Mouse (Mus musculus): ENCODE data around the gene Col4a1. TPM values are rescaled to one million over a fixed set of nuclear protein-coding genes. Genes with fewer than 3 reads are reported as not detected.

The Col4a1 gene
- polyA plus RNA-seq, 1 experiment, result 14.8 TPM

DNA sequence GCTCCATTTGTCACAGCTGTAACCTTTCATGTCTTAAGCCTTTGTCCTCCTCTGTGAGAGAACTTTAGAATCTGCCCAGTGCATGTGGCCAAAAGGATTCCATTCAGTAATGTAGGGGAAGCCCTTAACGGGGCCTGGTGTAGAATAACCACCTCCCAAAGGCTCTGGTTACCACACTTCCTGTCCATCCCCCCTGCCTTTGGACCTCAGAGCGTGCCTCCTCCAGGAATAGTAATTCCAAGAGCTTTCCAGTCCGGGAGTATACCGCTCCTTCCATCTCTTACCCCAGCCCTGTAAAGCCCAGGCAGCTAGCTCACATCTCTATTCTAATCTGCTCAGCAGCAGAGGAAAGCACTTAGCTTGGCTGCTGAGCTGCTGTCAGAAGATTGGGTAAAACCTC, 14.7 kb upstream of the Col4a1 start:
- Histone ChIP-seq H3K27ac (ENCODE audit: insufficient read depth, low read length) (no peak overlapping the region), H3K4me3 (replicated peaks; ENCODE audit: insufficient read depth, low read depth, low read length) (no peak overlapping the region), H3K27me3 (ENCODE audit: control insufficient read depth, insufficient read depth, low read length) (no peaks in the 10 kb centered on the region), H3K4me1 (ENCODE audit: control insufficient read depth, insufficient read depth, low read length) (no peaks in the 10 kb centered on the region)
- WGBS, result 78% methylated on average over 4 of the region's 4 CpGs
- TF ChIP-seq POLR2A (IDR thresholded peaks at IDR 0.05; ENCODE audit: borderline replicate concordance, insufficient read depth, low read length), result no peak
- TF ChIP-seq CTCF (IDR thresholded peaks at IDR 0.05; ENCODE audit: borderline replicate concordance, insufficient read depth, low read depth, low read length), result no peak
- DNase-seq, result no peak

DNA sequence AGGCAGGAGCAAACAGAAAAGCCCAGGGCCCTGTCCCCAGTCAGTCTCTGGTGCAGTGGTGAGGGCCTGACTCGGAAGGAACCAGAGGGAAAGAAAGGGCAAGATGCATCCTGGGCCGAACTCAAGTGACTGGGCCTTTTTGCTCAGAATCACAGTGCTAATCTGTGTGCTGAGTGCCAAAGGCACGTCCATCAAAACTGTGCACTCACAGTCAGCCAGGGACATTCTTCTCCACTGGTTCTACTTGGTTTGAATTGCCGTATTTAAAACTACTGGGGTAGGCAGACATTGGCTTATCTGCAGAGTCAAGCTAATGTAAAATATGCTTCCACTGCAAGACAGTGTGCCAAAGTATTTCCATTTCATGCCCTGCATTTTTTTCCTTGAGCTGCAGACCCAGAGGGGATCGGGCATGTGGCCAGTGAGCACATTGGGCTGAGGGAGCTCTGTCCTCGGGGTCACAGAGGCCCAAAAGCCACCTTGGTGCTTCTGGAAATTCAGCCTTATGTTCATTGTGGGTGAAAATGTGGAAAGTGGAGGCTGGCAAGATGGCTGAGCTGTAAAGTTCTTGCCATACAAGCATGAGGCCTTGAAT, 12.3 kb upstream of the Col4a1 start:
- H3K27me3 ChIP-seq (ENCODE audit: control insufficient read depth, insufficient read depth, low read length), result no peaks in the 10 kb centered on the region
- WGBS, result 42% methylated on average over 6 of the region's 6 CpGs
- TF ChIP-seq CTCF (IDR thresholded peaks at IDR 0.05; ENCODE audit: borderline replicate concordance, insufficient read depth, low read depth, low read length) (no peak), POLR2A (IDR thresholded peaks at IDR 0.05; ENCODE audit: borderline replicate concordance, insufficient read depth, low read length) (no peak)
- no peak overlapping the region for H3K27ac ChIP-seq (ENCODE audit: insufficient read depth, low read length)
- H3K4me3 ChIP-seq (replicated peaks; ENCODE audit: insufficient read depth, low read depth, low read length), result no peak overlapping the region
- DNase-seq, result no peak
- H3K4me1 ChIP-seq (ENCODE audit: control insufficient read depth, insufficient read depth, low read length), result no peaks in the 10 kb centered on the region

DNA sequence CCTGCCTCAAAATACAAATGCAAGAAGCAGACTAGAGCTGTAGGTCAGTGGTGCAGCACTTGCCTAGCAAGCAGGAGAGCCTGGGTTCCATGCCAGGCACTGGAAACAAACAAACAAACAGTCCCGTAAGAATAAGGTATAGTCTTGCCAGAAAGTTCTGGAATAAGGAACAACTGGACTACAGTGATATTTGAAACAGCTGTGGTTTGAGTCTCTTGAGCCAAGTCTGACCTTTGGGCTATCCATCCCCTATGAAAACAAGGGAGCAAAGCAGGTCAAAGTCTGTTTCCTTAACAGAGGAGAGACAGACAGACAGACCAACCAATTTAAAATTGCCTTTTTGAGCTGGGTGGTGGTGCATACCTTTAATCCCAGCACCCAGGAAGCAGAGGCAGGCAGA, 11.1 kb upstream of the Col4a1 start:
- H3K4me1 ChIP-seq (ENCODE audit: control insufficient read depth, insufficient read depth, low read length), result no peaks in the 10 kb centered on the region
- H3K4me3 ChIP-seq (replicated peaks; ENCODE audit: insufficient read depth, low read depth, low read length), result no peak overlapping the region
- TF ChIP-seq POLR2A (IDR thresholded peaks at IDR 0.05; ENCODE audit: borderline replicate concordance, insufficient read depth, low read length), result no peak
- TF ChIP-seq CTCF (IDR thresholded peaks at IDR 0.05; ENCODE audit: borderline replicate concordance, insufficient read depth, low read depth, low read length), result no peak
- no peak for DNase-seq
- WGBS, result 92% methylated on average over 1 of the region's 1 CpGs
- no peak overlapping the region for H3K27ac ChIP-seq (ENCODE audit: insufficient read depth, low read length)
- no peaks in the 10 kb centered on the region for H3K27me3 ChIP-seq (ENCODE audit: control insufficient read depth, insufficient read depth, low read length)

DNA sequence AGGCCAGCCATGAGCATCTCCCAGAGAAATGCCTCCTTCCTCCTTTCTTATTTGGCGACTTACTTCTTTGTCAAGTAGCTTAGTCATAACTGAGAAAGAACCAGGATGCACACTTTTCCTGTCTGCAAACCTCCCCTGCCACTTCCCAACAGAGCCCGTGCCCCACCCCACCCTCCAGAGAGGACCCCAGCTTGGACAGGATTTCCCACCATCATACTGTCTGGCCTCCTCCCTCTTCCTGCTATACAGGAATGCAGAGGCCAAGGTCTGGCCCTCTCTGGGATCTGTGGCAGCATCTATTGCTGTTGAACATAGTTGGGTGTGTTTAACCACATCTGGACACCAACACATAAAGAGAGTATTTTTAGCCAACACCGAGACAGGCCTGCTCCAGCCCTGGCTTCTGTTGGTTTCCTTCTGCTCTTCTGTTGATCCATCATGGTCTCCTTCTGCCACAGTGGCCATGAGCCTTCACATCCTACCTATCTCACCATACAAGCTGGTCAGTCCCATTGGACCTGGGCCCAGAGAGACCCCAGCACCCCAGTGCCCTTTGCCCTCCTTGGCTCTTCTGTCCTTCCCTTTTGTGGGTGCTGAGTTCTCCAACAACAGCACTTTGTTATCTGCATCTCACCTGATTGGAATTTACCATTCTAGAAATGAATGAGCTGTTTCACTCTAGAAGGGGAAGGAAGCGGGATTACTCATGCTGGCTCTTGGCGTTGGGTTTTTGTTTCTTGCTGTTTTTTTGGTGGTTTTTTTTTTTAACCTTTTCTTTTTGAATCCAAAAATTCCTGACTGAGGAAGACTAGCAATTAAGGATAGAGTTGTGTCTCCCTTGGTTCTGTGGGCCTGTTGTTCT, 10.3 kb upstream of the Col4a1 start:
- TF ChIP-seq POLR2A (IDR thresholded peaks at IDR 0.05; ENCODE audit: borderline replicate concordance, insufficient read depth, low read length) (no peak), CTCF (IDR thresholded peaks at IDR 0.05; ENCODE audit: borderline replicate concordance, insufficient read depth, low read depth, low read length) (no peak)
- H3K27me3 ChIP-seq (ENCODE audit: control insufficient read depth, insufficient read depth, low read length), result no peaks in the 10 kb centered on the region
- no peaks in the 10 kb centered on the region for H3K4me1 ChIP-seq (ENCODE audit: control insufficient read depth, insufficient read depth, low read length)
- 87% methylated on average over 5 of the region's 5 CpGs for WGBS
- H3K4me3 ChIP-seq (replicated peaks; ENCODE audit: insufficient read depth, low read depth, low read length), result no peak overlapping the region
- no peak for DNase-seq
- no peak overlapping the region for H3K27ac ChIP-seq (ENCODE audit: insufficient read depth, low read length)

DNA sequence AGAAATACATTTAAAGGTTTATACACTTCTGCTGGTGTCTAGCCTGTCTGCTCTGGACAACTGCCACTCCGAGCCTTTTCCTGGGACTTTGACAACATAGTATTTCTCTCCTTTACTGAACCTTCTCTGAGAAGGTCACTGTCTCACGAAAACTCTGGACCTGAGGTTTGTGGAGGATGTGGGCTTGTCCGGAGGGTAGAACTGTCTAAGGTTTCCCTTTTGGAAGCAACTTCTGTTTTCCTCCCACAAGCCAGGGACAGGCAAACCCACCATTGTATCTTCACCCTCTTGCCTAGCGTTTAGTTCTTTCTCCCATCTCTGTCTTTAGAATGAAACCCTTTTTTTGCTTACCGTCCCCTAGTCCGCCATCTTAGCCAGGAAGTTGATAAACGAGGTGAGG, 9.2 kb upstream of the Col4a1 start:
- no peak for TF ChIP-seq POLR2A (IDR thresholded peaks at IDR 0.05; ENCODE audit: borderline replicate concordance, insufficient read depth, low read length)
- no peak for TF ChIP-seq CTCF (IDR thresholded peaks at IDR 0.05; ENCODE audit: borderline replicate concordance, insufficient read depth, low read depth, low read length)
- Histone ChIP-seq H3K4me1 (ENCODE audit: control insufficient read depth, insufficient read depth, low read length) (no peaks in the 10 kb centered on the region), H3K27ac (ENCODE audit: insufficient read depth, low read length) (no peak overlapping the region), H3K4me3 (replicated peaks; ENCODE audit: insufficient read depth, low read depth, low read length) (no peak overlapping the region), H3K27me3 (ENCODE audit: control insufficient read depth, insufficient read depth, low read length) (no peaks in the 10 kb centered on the region)
- 90% methylated on average over 7 of the region's 7 CpGs for WGBS
- no peak for DNase-seq

DNA sequence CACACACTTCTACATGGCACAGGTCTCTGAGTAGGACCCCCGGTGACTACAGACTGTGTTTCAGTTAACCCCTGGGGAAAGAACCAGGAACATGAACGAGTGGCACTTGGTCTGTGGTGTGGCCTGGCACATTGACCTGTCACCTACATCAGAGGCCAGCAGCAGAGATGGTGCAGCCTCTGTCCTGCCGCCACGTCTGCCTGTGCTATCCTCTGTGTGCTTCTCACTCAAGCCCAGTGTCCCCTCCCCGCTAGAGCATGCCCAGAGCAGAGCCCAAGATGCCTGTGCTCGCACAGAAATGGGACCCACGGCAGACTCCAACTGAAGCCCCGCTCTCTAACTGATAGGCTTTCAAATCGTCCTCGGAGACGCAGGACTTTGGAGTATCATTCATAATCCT, 6.8 kb upstream of the Col4a1 start:
- no peak for DNase-seq
- TF ChIP-seq POLR2A (IDR thresholded peaks at IDR 0.05; ENCODE audit: borderline replicate concordance, insufficient read depth, low read length), result no peak
- no peak for TF ChIP-seq CTCF (IDR thresholded peaks at IDR 0.05; ENCODE audit: borderline replicate concordance, insufficient read depth, low read depth, low read length)
- no peaks in the 10 kb centered on the region for H3K27me3 ChIP-seq (ENCODE audit: control insufficient read depth, insufficient read depth, low read length)
- H3K4me1 ChIP-seq (ENCODE audit: control insufficient read depth, insufficient read depth, low read length), result no peaks in the 10 kb centered on the region
- no peak overlapping the region for H3K27ac ChIP-seq (ENCODE audit: insufficient read depth, low read length)
- WGBS, result 87% methylated on average over 11 of the region's 11 CpGs
- H3K4me3 ChIP-seq (replicated peaks; ENCODE audit: insufficient read depth, low read depth, low read length), result no peak overlapping the region

DNA sequence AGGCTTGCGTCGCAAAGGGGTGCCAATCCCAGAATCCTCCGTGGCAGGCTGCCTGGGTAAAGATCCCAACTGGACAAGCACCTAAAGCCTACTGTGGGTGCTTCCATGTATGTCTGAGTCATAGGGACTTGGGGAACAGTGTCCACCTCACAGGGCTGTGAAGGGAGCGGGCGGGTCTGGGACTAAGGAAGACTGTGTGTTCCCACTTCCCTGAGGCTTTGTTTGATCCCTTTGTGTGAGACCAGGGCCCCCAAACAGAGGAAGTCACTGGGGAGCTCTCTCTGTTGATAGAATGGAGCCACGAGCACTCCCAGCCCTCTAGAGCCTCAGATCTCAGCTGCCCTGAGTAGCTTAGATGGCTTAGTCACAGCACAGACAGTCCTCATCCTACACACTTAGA, 3.5 kb upstream of the Col4a1 start:
- no peak for DNase-seq
- Histone ChIP-seq H3K27ac (ENCODE audit: insufficient read depth, low read length) (no peak overlapping the region), H3K4me3 (replicated peaks; ENCODE audit: insufficient read depth, low read depth, low read length) (no peak overlapping the region), H3K27me3 (ENCODE audit: control insufficient read depth, insufficient read depth, low read length) (no peaks in the 10 kb centered on the region), H3K4me1 (ENCODE audit: control insufficient read depth, insufficient read depth, low read length) (no peaks in the 10 kb centered on the region)
- 89% methylated on average over 6 of the region's 6 CpGs for WGBS
- TF ChIP-seq POLR2A (IDR thresholded peaks at IDR 0.05; ENCODE audit: borderline replicate concordance, insufficient read depth, low read length) (no peak), CTCF (IDR thresholded peaks at IDR 0.05; ENCODE audit: borderline replicate concordance, insufficient read depth, low read depth, low read length) (no peak)
